Mouse (Mus musculus) retina, embryonic 14.5 days (tissue): ENCODE measurements around the gene Hypk.
A peak's percentile ranks its signal among the peaks of the same experiment; 100 is the strongest.

Experiments used
- DNase-seq: peaks from one replicate; pipeline ENCODE4 v3.0.0-alpha.2; 2015; ENCODE audit warnings: low spot score

Gene Hypk

GRCm38 (mm10) chr2:121452990-121453389 is at the start of gene Hypk:
TSS of gene Hypk (plus strand) at chr2:121453290.
- DNase-seq, result no peak

GRCm38 (mm10) chr2:121403296-121403695 is 49.8 kb upstream of the Hypk start:
- no peak for DNase-seq

GRCm38 (mm10) chr2:121408160-121408559 is 44.9 kb upstream of the Hypk start:
- DNase-seq, result peak; percentile 35

GRCm38 (mm10) chr2:121412843-121413386 is 40.2 kb upstream of the Hypk start:
- no peak for DNase-seq

GRCm38 (mm10) chr2:121413387-121414042 is 39.6 kb upstream of the Hypk start, which contains the start of the genes Pdia3 and Catsper2:
TSS of gene Pdia3 (plus strand) at chr2:121413775.
TSS of gene Catsper2 (minus strand) at chr2:121413792.
- DNase-seq, result peak; percentile 97

- DNase-seq, result peak; percentile 45
Measured at GRCm38 (mm10) chr2:121414139-121414685, 38.9 kb upstream of the Hypk start.

GRCm38 (mm10) chr2:121415103-121415502 is 38.0 kb upstream of the Hypk start:
- no peak for DNase-seq

GRCm38 (mm10) chr2:121415591-121415990 is 37.5 kb upstream of the Hypk start:
- DNase-seq, result no peak

GRCm38 (mm10) chr2:121416356-121416755 is 36.7 kb upstream of the Hypk start:
- no peak for DNase-seq

- DNase-seq, result no peak
Measured at GRCm38 (mm10) chr2:121418476-121418875, 34.6 kb upstream of the Hypk start.

GRCm38 (mm10) chr2:121423166-121423565 is 29.9 kb upstream of the Hypk start:
- no peak for DNase-seq

- no peak for DNase-seq
Measured at GRCm38 (mm10) chr2:121425890-121426289, 27.2 kb upstream of the Hypk start.

GRCm38 (mm10) chr2:121434854-121435253 is 18.2 kb upstream of the Hypk start:
- DNase-seq, result peak; percentile 74

GRCm38 (mm10) chr2:121439746-121440145 is 13.3 kb upstream of the Hypk start:
- DNase-seq, result no peak

GRCm38 (mm10) chr2:121440834-121441605 is 12.1 kb upstream of the Hypk start:
- DNase-seq, result no peak

GRCm38 (mm10) chr2:121441800-121442199 is 11.3 kb upstream of the Hypk start:
- DNase-seq, result peak; percentile 15

GRCm38 (mm10) chr2:121442259-121443067 is 10.6 kb upstream of the Hypk start:
- peak; percentile 50 for DNase-seq

- no peak for DNase-seq
Measured at GRCm38 (mm10) chr2:121443068-121443349, 10.1 kb upstream of the Hypk start.

- DNase-seq, result no peak
Measured at GRCm38 (mm10) chr2:121444178-121444577, 8.9 kb upstream of the Hypk start, which contains the start of gene Ell3. TSS of gene Ell3 (minus strand) at chr2:121444278.

- DNase-seq, result no peak
Measured at GRCm38 (mm10) chr2:121445117-121445516, 8.0 kb upstream of the Hypk start.

- no peak for DNase-seq
Measured at GRCm38 (mm10) chr2:121446506-121446905, 6.6 kb upstream of the Hypk start.

GRCm38 (mm10) chr2:121447006-121447405 is 6.1 kb upstream of the Hypk start:
- DNase-seq, result no peak
